ENCODE assay signal across 10 mouse cellular contexts in the genomic region with DNA sequence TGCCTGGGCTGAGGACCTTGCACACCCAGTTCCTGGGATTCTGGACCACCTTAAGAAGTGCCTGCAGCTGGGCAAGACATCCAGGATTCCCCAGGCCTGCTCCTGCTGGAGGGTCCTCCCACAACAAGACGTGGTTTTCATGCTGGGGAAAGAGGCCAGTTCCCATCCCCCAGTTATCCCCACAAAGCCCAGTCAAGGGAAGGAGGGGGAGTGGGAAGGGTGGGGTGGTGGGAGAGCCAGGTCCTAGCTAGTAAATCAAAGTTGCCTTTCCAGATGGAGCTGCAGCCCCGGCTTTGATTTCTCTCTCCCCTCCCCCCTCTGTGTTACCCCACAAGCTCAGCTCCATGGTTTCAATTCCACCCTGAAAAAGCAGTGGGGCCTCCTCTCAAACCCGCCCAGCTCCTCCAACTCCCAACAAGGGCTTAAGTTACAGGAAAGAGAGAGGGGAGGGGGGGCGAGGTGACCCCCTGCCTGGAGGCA. TPM values are rescaled to one million over a fixed set of nuclear protein-coding genes. Genes with fewer than 3 reads are reported as not detected.
A peak's percentile ranks its signal among the peaks of the same experiment; 100 is the strongest.
DNase-seq lines count a peak whose midpoint lies in the region; ATAC-seq lines count a peak whose summit lies in the region.
"Had no signal": no experiment of that assay in that cellular context is flagged by ENCODE, and none has a peak within 500 bp of the region (broad histone marks: within the 10 kb centered on the region; RNA-seq: fewer than 3 reads in every experiment).

No protein-coding gene starts in this region.

- 2% methylated on average over 3 of the region's 4 CpGs for WGBS in forebrain, embryonic 13.5 days
- 1% methylated on average over 4 of the region's 4 CpGs for WGBS in neural tube, embryonic 12.5 days

- peak overlapping the region; percentile 35; the same call in 1 of the 2 replicates for H3K9ac ChIP-seq in forebrain, embryonic 13.5 days
- no peak overlapping the region for H3K9ac ChIP-seq in neural tube, embryonic 12.5 days

- H3K27ac ChIP-seq in forebrain, embryonic 13.5 days: peak overlapping the region; percentile 2; the same call in 1 of the 2 replicates
- peak overlapping the region; percentile 60 for H3K27ac ChIP-seq in neural tube, embryonic 12.5 days

- H3K27me3 ChIP-seq in forebrain, embryonic 13.5 days: no peaks in the 10 kb centered on the region
- no peaks in the 10 kb centered on the region for H3K27me3 ChIP-seq in neural tube, embryonic 12.5 days (replicated peaks)

- peaks cover 19% of the 10 kb centered on the region for H3K4me1 ChIP-seq in forebrain, embryonic 13.5 days
- peaks cover 18% of the 10 kb centered on the region for H3K4me1 ChIP-seq in neural tube, embryonic 12.5 days

- peak; percentile 40 for DNase-seq in kidney, postnatal 10 days
- no peak for DNase-seq in kidney, postnatal 36 days
- DNase-seq in embryo, embryonic 11 days: peak; percentile 87
- DNase-seq in urinary bladder, postnatal 10 days (ENCODE audit: low spot score): no peak
- no peak for DNase-seq in spleen, postnatal 36 days (ENCODE audit: low spot score in 2 of 2)
- DNase-seq: gastrocnemius, postnatal 10 days; thymus, postnatal 25 days had no signal

- H3K36me3 ChIP-seq in forebrain, embryonic 13.5 days (ENCODE audit: poor library complexity, severe bottlenecking): no peaks in the 10 kb centered on the region
- H3K36me3 ChIP-seq in neural tube, embryonic 12.5 days: no peaks in the 10 kb centered on the region

- H3K4me3 ChIP-seq in forebrain, embryonic 13.5 days: no peak overlapping the region
- H3K4me3 ChIP-seq in neural tube, embryonic 12.5 days: no peak overlapping the region

- peak overlapping the region; percentile 25; the same call in 1 of the 2 replicates for H3K4me2 ChIP-seq in forebrain, embryonic 13.5 days
- H3K4me2 ChIP-seq in neural tube, embryonic 12.5 days (replicated peaks): peak overlapping the region; percentile 33

- no peaks in the 10 kb centered on the region for H3K9me3 ChIP-seq in forebrain, embryonic 13.5 days (replicated peaks)
- H3K9me3 ChIP-seq in neural tube, embryonic 12.5 days: no peaks in the 10 kb centered on the region

- ATAC-seq in forebrain, embryonic 13.5 days: no peak
- peak; percentile 71; the same call in 1 of the 2 replicates for ATAC-seq in neural tube, embryonic 12.5 days (ENCODE audit: low FRiP score, low read depth)
- ATAC-seq: lung, postnatal 0 days had no signal

RNA-seq across cellular contexts. Expression of a gene that starts 8.8 kb away (rescaled TPM):
- polyA plus RNA-seq in forebrain, embryonic 13.5 days (2015; fragmentation: Nextera tagmentation; extraction: Ambion mirVana): 22.0 and 24.4 TPM in 2 replicates
- 38.2 and 44.0 TPM in 2 replicates for polyA plus RNA-seq in neural tube, embryonic 12.5 days (2016; fragmentation: Nextera tagmentation; extraction: Ambion mirVana)

RNA-seq across cellular contexts. Expression of a gene that starts 16.1 kb away (rescaled TPM):
- 8.8 and 17.2 TPM in 2 replicates for polyA plus RNA-seq in forebrain, embryonic 13.5 days (2015; fragmentation: Nextera tagmentation; extraction: Ambion mirVana)
- polyA plus RNA-seq in neural tube, embryonic 12.5 days (2016; fragmentation: Nextera tagmentation; extraction: Ambion mirVana): 5.7 and 7.3 TPM in 2 replicates

RNA-seq across cellular contexts. Expression of a gene that starts 39.2 kb away (rescaled TPM):
- polyA plus RNA-seq in forebrain, embryonic 13.5 days (2015; fragmentation: Nextera tagmentation; extraction: Ambion mirVana): 75.1 and 83.8 TPM in 2 replicates
- 69.0 and 71.0 TPM in 2 replicates for polyA plus RNA-seq in neural tube, embryonic 12.5 days (2016; fragmentation: Nextera tagmentation; extraction: Ambion mirVana)

Comparison
In these comparisons a context has a peak if more than half of its experiments do, and no peak if none do; other contexts are left out.
1. DNase-seq: peak in kidney, postnatal 10 days (single experiment) and embryo, embryonic 11 days (single experiment); none in kidney, postnatal 36 days (0 of 2), urinary bladder, postnatal 10 days (single experiment) and spleen, postnatal 36 days (0 of 2).